Mouse (Mus musculus) ES-Bruce4 (cell line): ENCODE data around the gene Sptbn4.

Experiments used
- CTCF ChIP-seq: IDR thresholded peaks from one replicate; pipeline ENCODE4 v1.8.1; 2011; ENCODE audit warnings: low read depth, low read length
- EP300 ChIP-seq: IDR thresholded peaks from 2 replicates; pipeline ENCODE4 v1.6.1; 2011; ENCODE audit warnings: low read depth, low read length; ENCODE audit not compliant: insufficient read depth
- POLR2A ChIP-seq: IDR thresholded peaks from one replicate; pipeline ENCODE4 v1.8.1; 2011; ENCODE audit warnings: low read length; ENCODE audit not compliant: insufficient read depth

DNA sequence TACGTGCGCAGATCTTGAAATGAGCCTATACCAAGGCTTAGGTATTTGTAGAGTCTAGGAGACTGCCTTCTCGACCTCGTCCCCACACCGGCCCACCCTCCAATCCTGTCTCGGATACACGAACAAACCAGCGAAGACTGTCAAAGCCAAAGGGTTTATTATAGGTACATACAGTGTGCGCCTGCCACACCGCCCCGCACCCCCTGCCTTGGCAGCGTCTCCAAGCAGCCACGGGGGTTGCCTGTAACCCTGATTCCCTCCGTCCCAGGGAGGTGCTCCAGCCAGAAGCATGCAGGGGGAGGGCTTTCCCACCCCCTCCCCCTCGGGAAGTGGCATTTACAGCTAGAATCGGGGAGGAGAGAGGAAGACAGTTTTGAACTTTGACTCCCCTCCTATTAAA, 91.2 kb downstream of the Sptbn4 start:
- no peak for TF ChIP-seq POLR2A
- no peak for TF ChIP-seq CTCF
- TF ChIP-seq EP300: no peak
